Mouse (Mus musculus) stomach, embryonic 14.5 days (tissue): Measurements from ENCODE around the gene Nell2. TPM values are rescaled to one million over a fixed set of nuclear protein-coding genes. Genes with fewer than 3 reads are reported as not detected.

Experiments
- ATAC-seq: fragments of 200-750 bp; cut with Nextera tagmentation; 2 replicates; pipeline ENCODE4 v1.8.0; 2017; ENCODE audit warnings: low read depth, moderate TSS enrichment; ENCODE audit not compliant: insufficient number of reproducible peaks, insufficient read depth, low FRiP score
- H3K27ac ChIP-seq: fragments of 300-500 bp; sonication (generic); 2 replicates; pipeline ENCODE4 v1.5.1; 2014; ENCODE audit warnings: mild to moderate bottlenecking, low read length, moderate library complexity, mixed read lengths
- H3K27me3 ChIP-seq: fragments of 300-500 bp; sonication (generic); 2 replicates; pipeline ENCODE4 v1.6.1; 2014; ENCODE audit warnings: low read length, control low read depth, mixed read lengths; ENCODE audit not compliant: control insufficient read depth, insufficient read depth
- H3K36me3 ChIP-seq: fragments of 300-500 bp; sonication (generic); 2 replicates; pipeline ENCODE4 v1.6.1; 2014; ENCODE audit warnings: mild to moderate bottlenecking, control low read depth, low read length, moderate library complexity, mixed read lengths; ENCODE audit not compliant: control insufficient read depth, insufficient read depth
- H3K4me1 ChIP-seq: fragments of 300-500 bp; sonication (generic); 2 replicates; pipeline ENCODE4 v1.6.1; 2014; ENCODE audit warnings: low read length, control low read depth, mixed read lengths; ENCODE audit not compliant: control insufficient read depth, insufficient read depth
- H3K4me2 ChIP-seq: fragments of 300-500 bp; sonication (generic); replicated peaks from 2 replicates; pipeline ENCODE4 v1.6.1; 2014; ENCODE audit warnings: low read depth, low read length, control low read depth
- H3K4me3 ChIP-seq: fragments of 300-500 bp; sonication (generic); 2 replicates; pipeline ENCODE4 v1.5.1; 2014; ENCODE audit warnings: low read depth, low read length, control low read depth
- H3K9ac ChIP-seq: fragments of 300-500 bp; sonication (generic); replicated peaks from 2 replicates; pipeline ENCODE4 v1.6.1; 2014; ENCODE audit warnings: low read depth, mild to moderate bottlenecking, control low read depth, low read length, moderate library complexity, mixed read lengths
- H3K9me3 ChIP-seq: fragments of 300-500 bp; sonication (generic); 2 replicates; pipeline ENCODE4 v1.6.1; 2016; ENCODE audit warnings: low read depth, low read length, control low read depth; ENCODE audit not compliant: control insufficient read depth
- WGBS: fragments of 180-500 bp; shearing (Covaris S2); extraction: QIAGEN DNeasy Blood & Tissue Kit; methylation state at CpG from one replicate; pipeline ENCODE4 v1.1.7; 2014; 5-methylcytosine and 5-hydroxymethylcytosine counted together
- polyA plus RNA-seq: library from polyadenylated mRNA; unstranded; fragments of >200 nt; fragmentation: Nextera tagmentation; extraction: Ambion mirVana; gene quantifications from 2 replicates; pipeline ENCODE4 v1.2.1, GENCODE M21; 2014

The Nell2 gene
- polyA plus RNA-seq, 1 experiment from 2014 or later: 21.6 TPM

DNA sequence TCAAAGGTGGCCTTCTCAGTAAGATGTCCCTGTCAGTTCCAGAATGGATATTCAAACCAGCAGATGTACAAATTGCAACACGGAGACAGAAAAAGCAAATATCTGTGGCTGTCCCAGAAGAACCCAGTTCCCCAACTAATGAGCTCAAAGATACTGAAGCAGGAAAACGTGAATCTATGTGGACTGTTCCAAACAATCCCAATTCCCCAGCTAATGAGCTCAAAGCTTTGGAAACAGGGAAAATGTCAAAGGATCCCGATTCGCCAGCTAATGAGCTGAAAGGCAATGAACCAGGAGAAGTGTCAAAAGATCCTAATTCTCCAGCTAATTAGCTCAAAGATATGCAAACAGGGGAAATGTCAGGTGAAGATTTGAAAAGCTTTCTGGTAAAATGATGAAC, 109.7 kb downstream of the Nell2 start:
- H3K9me3 ChIP-seq: no peaks in the 10 kb centered on the region
- no peak overlapping the region for H3K4me2 ChIP-seq
- ATAC-seq: no peak
- no peaks in the 10 kb centered on the region for H3K27me3 ChIP-seq
- H3K36me3 ChIP-seq: no peaks in the 10 kb centered on the region
- no peak overlapping the region for H3K4me3 ChIP-seq
- H3K9ac ChIP-seq: no peak overlapping the region
- 86% methylated on average over 4 of the region's 4 CpGs for WGBS
- no peak overlapping the region for H3K27ac ChIP-seq
- H3K4me1 ChIP-seq: no peaks in the 10 kb centered on the region

DNA sequence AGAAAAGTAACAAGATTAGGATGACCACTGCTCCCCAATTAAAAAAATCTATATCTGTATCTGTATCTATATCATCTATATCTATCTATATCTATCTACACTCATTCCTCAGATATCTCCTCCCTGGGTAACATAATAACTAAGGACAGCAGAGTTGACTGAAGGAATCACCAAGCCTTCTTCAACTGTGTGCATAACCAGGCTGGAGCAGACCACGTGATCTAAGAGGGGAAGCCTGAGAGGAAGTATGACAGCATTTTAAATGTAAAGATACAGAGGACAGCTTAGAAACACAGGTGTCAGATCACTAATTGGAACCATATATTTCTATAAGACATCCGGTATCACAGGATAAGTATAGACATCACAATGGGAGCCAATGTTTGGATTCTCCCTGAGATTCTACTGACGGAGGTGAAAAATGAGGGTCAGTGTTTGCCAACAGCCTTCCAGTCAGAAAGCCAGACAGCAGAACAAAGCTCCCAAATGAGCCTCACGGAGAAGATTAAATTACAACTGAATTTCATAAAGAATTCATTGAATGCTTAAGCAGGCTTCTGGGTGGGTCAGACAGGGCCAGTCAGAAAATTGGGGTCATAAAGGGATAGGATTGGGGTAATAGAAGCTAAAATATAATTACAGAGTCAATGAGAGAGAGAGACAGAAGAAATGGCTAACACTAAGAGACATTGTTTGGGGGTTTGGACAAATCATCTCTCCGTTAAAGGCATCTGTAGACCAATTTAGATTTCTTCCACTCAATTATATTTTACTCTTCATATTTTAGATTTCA, 116.2 kb downstream of the Nell2 start:
- Histone ChIP-seq H3K4me3 (no peak overlapping the region), H3K36me3 (no peaks in the 10 kb centered on the region), H3K9me3 (no peaks in the 10 kb centered on the region), H3K9ac (no peak overlapping the region), H3K27me3 (no peaks in the 10 kb centered on the region), H3K4me1 (no peaks in the 10 kb centered on the region), H3K27ac (no peak overlapping the region), H3K4me2 (no peak overlapping the region)
- ATAC-seq: no peak
- 48% methylated on average over 5 of the region's 5 CpGs for WGBS

DNA sequence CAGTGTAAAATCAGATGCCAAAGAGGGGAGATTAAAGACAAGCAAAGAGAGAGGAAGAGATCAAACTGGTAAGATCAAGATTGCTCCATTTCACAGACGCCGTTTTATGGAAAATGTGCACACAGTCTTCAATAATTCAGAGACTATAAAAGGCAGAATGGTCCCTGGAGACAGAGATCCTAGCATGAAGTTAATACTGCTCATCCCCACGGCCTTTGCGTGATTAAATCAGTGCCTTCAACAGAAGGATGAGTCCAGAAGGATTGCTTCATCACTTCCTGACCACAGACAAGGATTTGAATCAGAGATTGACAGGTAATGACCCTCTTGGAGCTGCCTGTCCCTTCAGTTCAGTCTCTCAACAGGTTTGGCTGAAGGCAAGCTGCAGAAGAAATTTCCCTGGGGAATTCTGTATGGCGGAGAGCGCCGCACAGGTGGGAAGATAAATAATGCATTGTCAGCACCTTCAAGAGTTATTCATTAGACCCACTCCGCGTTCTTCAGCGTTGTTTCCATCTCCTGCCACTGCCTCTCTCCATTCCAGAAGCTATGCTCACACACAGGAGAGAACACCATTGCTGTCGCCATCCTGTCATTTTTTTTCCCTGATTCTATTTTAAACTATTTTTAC, 118.0 kb downstream of the Nell2 start:
- no peak overlapping the region for H3K27ac ChIP-seq

DNA sequence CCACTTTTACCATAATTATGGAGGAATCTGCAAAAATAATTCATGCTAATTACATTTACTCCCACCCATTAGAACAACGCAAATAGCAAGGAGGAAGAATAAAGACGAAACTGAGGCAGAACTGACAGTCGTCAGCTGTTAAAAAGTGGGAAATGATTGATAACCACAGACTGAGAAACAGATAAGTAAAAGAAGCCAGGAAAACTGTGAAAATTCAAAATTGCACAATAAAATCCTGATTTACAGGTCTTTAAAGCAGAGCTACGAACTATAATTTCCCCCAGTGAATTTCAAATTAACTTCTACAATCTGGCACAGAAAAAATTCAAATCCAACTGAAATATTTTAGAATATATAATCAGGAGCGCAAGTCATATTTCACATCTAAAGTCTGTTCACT, 138.0 kb downstream of the Nell2 start:
- ATAC-seq: no peak
- no peaks in the 10 kb centered on the region for H3K9me3 ChIP-seq
- 87% methylated on average over 5 of the region's 5 CpGs for WGBS
- H3K9ac ChIP-seq: no peak overlapping the region
- H3K27ac ChIP-seq: no peak overlapping the region
- H3K4me2 ChIP-seq: no peak overlapping the region
- H3K27me3 ChIP-seq: no peaks in the 10 kb centered on the region
- H3K4me3 ChIP-seq: no peak overlapping the region
- no peaks in the 10 kb centered on the region; the same call in 1 of the 2 replicates for H3K4me1 ChIP-seq
- no peaks in the 10 kb centered on the region for H3K36me3 ChIP-seq

More for the DNA sequence above, 118.0 kb downstream of the Nell2 start:
- ATAC-seq: no peak
- H3K9ac ChIP-seq: no peak overlapping the region
- no peaks in the 10 kb centered on the region for H3K36me3 ChIP-seq
- no peaks in the 10 kb centered on the region for H3K9me3 ChIP-seq
- WGBS: 78% methylated on average over 11 of the region's 11 CpGs
- H3K4me3 ChIP-seq: no peak overlapping the region
- H3K27me3 ChIP-seq: no peaks in the 10 kb centered on the region
- H3K4me2 ChIP-seq: no peak overlapping the region
- H3K4me1 ChIP-seq: no peaks in the 10 kb centered on the region

DNA sequence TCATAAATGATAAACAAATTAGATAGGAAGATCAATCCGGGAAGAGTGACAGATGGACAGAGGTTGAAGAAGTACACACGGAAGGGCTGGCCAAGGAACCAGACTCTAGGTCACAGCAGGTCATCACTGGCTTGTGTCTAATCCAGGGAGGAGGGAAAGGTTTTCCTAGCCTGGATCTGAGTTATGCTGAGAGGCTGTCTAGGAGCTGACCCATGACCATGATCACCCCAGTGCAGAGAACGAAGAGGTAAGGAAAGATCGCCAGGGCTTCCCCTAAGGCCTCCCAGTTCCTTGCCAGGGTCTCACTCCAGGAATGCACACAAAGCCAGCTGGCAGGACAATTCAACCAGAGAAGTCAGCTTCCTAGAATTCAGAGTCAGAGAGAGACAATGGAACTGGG, 139.4 kb downstream of the Nell2 start:
- H3K27me3 ChIP-seq: no peaks in the 10 kb centered on the region
- no peak overlapping the region for H3K27ac ChIP-seq
- WGBS: 61% methylated on average over 4 of the region's 4 CpGs
- ATAC-seq: no peak
- H3K9ac ChIP-seq: no peak overlapping the region
- H3K4me1 ChIP-seq: no peaks in the 10 kb centered on the region; the same call in 1 of the 2 replicates
- no peaks in the 10 kb centered on the region for H3K36me3 ChIP-seq
- no peak overlapping the region for H3K4me3 ChIP-seq
- H3K9me3 ChIP-seq: no peaks in the 10 kb centered on the region
- no peak overlapping the region for H3K4me2 ChIP-seq

DNA sequence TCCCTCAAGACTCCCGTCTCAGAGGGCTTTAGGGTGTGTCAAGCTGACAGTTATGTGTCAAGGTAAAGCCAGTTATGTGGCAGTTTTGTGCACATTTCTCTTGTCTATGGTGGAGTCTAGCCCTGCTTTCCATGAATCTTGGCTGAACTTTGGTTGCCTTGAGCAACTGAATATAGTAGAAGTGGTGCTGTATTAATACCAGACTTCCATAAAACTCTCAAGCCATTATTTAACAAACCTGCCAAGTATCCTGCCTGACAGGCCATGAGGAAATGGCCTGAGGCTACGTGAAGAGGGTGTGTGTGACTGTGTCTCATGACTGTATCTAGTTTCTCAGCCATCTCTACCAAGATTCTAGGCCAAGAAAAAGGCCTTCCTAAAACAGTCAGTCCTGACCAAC, 147.5 kb downstream of the Nell2 start:
- no peak overlapping the region for H3K4me2 ChIP-seq
- H3K36me3 ChIP-seq: no peaks in the 10 kb centered on the region
- H3K9me3 ChIP-seq: no peaks in the 10 kb centered on the region
- H3K27ac ChIP-seq: no peak overlapping the region
- 45% methylated on average over 2 of the region's 2 CpGs for WGBS
- no peaks in the 10 kb centered on the region for H3K4me1 ChIP-seq
- H3K4me3 ChIP-seq: no peak overlapping the region
- H3K27me3 ChIP-seq: no peaks in the 10 kb centered on the region
- ATAC-seq: no peak
- no peak overlapping the region for H3K9ac ChIP-seq

DNA sequence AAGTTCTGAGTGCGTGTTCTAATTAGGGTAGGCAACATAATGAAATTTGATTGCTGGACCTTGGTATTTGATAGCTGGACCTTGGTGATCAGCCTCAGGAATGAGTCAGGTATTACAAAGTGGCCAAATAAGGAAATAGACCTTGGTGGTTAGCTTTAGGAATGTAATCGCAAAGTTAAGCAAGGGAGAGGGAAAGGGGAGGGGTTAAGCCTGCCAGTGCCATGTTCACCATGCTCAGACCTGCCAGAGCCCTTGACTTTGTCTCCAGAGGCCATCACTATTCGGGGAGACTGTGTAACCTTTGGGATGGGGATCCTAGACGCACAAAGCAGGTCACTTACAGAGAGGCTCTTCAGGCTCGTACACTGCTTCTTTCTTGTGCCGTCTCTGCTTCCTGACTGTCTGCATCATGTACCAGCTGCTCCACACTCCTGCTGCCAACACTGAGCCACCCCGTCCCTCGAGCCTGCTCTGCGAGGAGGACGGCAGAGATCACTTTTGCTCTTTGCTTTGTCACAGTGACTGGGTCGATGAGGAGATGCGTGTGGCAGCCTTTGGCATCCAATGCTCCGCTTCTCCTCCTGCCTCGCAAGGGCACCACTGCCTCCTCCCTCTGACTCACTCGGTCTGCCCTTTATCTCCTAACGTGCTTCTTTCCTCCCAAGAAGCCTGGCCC, 157.5 kb downstream of the Nell2 start:
- no peak for ATAC-seq
- Histone ChIP-seq H3K4me1 (no peaks in the 10 kb centered on the region), H3K27me3 (no peaks in the 10 kb centered on the region), H3K9me3 (no peaks in the 10 kb centered on the region), H3K4me3 (no peak overlapping the region), H3K36me3 (no peaks in the 10 kb centered on the region), H3K27ac (no peak overlapping the region), H3K4me2 (no peak overlapping the region), H3K9ac (no peak overlapping the region)
- WGBS: 73% methylated on average over 16 of the region's 16 CpGs

DNA sequence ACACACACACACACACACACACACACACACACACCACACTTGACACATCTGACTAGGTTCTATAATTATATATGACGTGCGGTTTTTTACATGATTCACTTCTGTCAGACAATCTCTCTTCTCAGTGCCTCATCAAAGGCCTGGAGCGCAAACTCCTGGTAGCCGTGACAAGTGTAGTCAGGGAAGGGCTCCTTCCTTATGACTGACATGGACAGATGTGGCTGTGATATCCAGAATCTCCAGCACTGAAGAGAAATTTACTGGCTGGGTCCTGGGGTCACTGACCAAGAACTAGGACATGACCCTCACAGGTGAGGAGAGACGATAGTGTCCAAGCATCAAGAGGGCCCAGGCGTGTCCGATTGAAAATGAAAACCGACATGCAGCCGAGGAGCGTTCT, 160.2 kb downstream of the Nell2 start:
- Histone ChIP-seq H3K27me3 (no peaks in the 10 kb centered on the region), H3K9me3 (no peaks in the 10 kb centered on the region), H3K4me2 (no peak overlapping the region), H3K4me1 (no peaks in the 10 kb centered on the region), H3K27ac (no peak overlapping the region), H3K4me3 (no peak overlapping the region), H3K36me3 (no peaks in the 10 kb centered on the region), H3K9ac (no peak overlapping the region)
- ATAC-seq: no peak
- 87% methylated on average over 10 of the region's 10 CpGs for WGBS
